Mouse (Mus musculus) erythroblast, embryonic 14.5 days (primary cell): ENCODE results near the gene Zc3h8.

ENCODE experiments used
- GATA1 ChIP-seq: IDR thresholded peaks from 2 replicates; pipeline ENCODE4 v1.6.1; 2012; ENCODE audit warnings: low read length, inconsistent platforms, mixed read lengths
- TAL1 ChIP-seq: IDR thresholded peaks from 3 replicates; pipeline ENCODE4 v1.6.1; 2012; ENCODE audit warnings: low read length, inconsistent platforms, mixed read lengths

GRCm38 (mm10) chr2:128968475-128969083, 24.7 kb upstream of the Zc3h8 start:
- TF ChIP-seq GATA1 (no peak), TAL1 (no peak)
